Mouse (Mus musculus): ENCODE results near the gene Faxc.

Gene Faxc

GRCm38 (mm10) chr4:22029951-22030350 lies 98.8 kb downstream of the Faxc start:
- no peak for DNase-seq (ENCODE audit: low read depth, low spot score)
